Mouse (Mus musculus) midbrain, embryonic 10.5 days (tissue): ENCODE results near the gene Depdc5. TPM values are rescaled to one million over a fixed set of nuclear protein-coding genes. Genes with fewer than 3 reads are reported as not detected.
A peak's percentile ranks its signal among the peaks of the same experiment; 100 is the strongest.
"Not testable (repeated sequence)": the region's sequence is repeated elsewhere in the genome, so short reads cannot be mapped to it uniquely, and the experiment has no call there.

Source experiments
- DNase-seq: peaks from one replicate; pipeline ENCODE4 v3.0.0-alpha.2; 2017; ENCODE audit warnings: low spot score
- H3K27ac ChIP-seq: fragments of 300-500 bp; sonication (generic); replicated peaks from 2 replicates; pipeline ENCODE4 v1.5.1; 2016; ENCODE audit warnings: mild to moderate bottlenecking
- H3K27me3 ChIP-seq: fragments of 300-500 bp; sonication (generic); 2 replicates; pipeline ENCODE4 v1.6.1; 2016; ENCODE audit warnings: low read depth, mild to moderate bottlenecking; ENCODE audit not compliant: poor library complexity, severe bottlenecking
- H3K36me3 ChIP-seq: fragments of 300-500 bp; sonication (generic); 2 replicates; pipeline ENCODE4 v1.6.1; 2016; ENCODE audit warnings: mild to moderate bottlenecking, moderate library complexity
- H3K4me1 ChIP-seq: fragments of 300-500 bp; sonication (generic); 2 replicates; pipeline ENCODE4 v1.6.1; 2016
- H3K4me3 ChIP-seq: fragments of 300-500 bp; sonication (generic); 2 replicates; pipeline ENCODE4 v1.5.1; 2016; ENCODE audit warnings: mild to moderate bottlenecking, moderate library complexity
- H3K9me3 ChIP-seq: fragments of 300-500 bp; sonication (generic); replicated peaks from 2 replicates; pipeline ENCODE4 v1.6.1; 2016; ENCODE audit warnings: mild to moderate bottlenecking
- WGBS: fragments of 180-500 bp; shearing (Covaris S2); methylation state at CpG from one replicate; pipeline ENCODE4 v1.1.7; 2016; 5-methylcytosine and 5-hydroxymethylcytosine counted together
- polyA plus RNA-seq: library from polyadenylated mRNA; unstranded; fragments of >200 nt; fragmentation: Nextera tagmentation; extraction: Ambion mirVana; gene quantifications from 2 replicates; pipeline ENCODE4 v1.2.1, GENCODE M21; 2016

Depdc5 gene
- 30.9 and 37.1 TPM in 2 replicates for polyA plus RNA-seq

GRCm38 (mm10) chr5:32863253-32864228 is at the start of gene Depdc5:
TSS of gene Depdc5 (plus strand) at chr5:32863701.
- Histone ChIP-seq H3K27ac (peak within 1 kb of the TSS; percentile 89), H3K9me3 (no peaks in the 10 kb centered on the region), H3K27me3 (no peaks in the 10 kb centered on the region), H3K36me3 (peaks cover 33% of the 10 kb centered on the region), H3K4me1 (peaks cover 13% of the 10 kb centered on the region), H3K4me3 (peak within 1 kb of the TSS; percentile 83)
- under 1% methylated on average over 57 of the region's 64 CpGs for WGBS
- DNase-seq: peak; percentile 94

GRCm38 (mm10) chr5:32815396-32815795 is 48.1 kb upstream of the Depdc5 start:
- DNase-seq: no peak
- WGBS: 89% methylated on average over 4 of the region's 4 CpGs
- Histone ChIP-seq H3K4me1 (no peaks in the 10 kb centered on the region), H3K4me3 (no peak overlapping the region), H3K27ac (no peak overlapping the region), H3K27me3 (no peaks in the 10 kb centered on the region), H3K36me3 (peaks cover 84% of the 10 kb centered on the region), H3K9me3 (no peaks in the 10 kb centered on the region)

GRCm38 (mm10) chr5:32820471-32820870 is 43.0 kb upstream of the Depdc5 start:
- Histone ChIP-seq H3K9me3 (no peaks in the 10 kb centered on the region), H3K36me3 (peaks cover 85% of the 10 kb centered on the region)
- 94% methylated on average over 8 of the region's 8 CpGs for WGBS

GRCm38 (mm10) chr5:32827009-32827408 is 36.5 kb upstream of the Depdc5 start, which contains the start of gene Gm20671:
TSS of gene Gm20671 (minus strand) at chr5:32827109.
- Histone ChIP-seq H3K4me1 (no peaks in the 10 kb centered on the region), H3K9me3 (no peaks in the 10 kb centered on the region), H3K4me3 (no peak within 1 kb of the TSS), H3K36me3 (peaks cover 86% of the 10 kb centered on the region), H3K27me3 (no peaks in the 10 kb centered on the region), H3K27ac (no peak within 1 kb of the TSS)
- WGBS: 96% methylated on average over 7 of the region's 7 CpGs
- DNase-seq: no peak

More at GRCm38 (mm10) chr5:32820471-32820870, 43.0 kb upstream of the Depdc5 start:
- H3K27ac ChIP-seq: no peak overlapping the region
- H3K4me1 ChIP-seq: no peaks in the 10 kb centered on the region
- no peaks in the 10 kb centered on the region for H3K27me3 ChIP-seq
- no peak overlapping the region for H3K4me3 ChIP-seq
- no peak for DNase-seq

GRCm38 (mm10) chr5:32828766-32829165 is 34.7 kb upstream of the Depdc5 start:
- WGBS: 90% methylated on average over 1 of the region's 1 CpGs

GRCm38 (mm10) chr5:32830054-32830453 is 33.4 kb upstream of the Depdc5 start:
- no peaks in the 10 kb centered on the region for H3K27me3 ChIP-seq
- H3K27ac ChIP-seq: no peak overlapping the region
- peaks cover 98% of the 10 kb centered on the region for H3K36me3 ChIP-seq
- H3K9me3 ChIP-seq: no peaks in the 10 kb centered on the region
- 84% methylated on average over 2 of the region's 2 CpGs for WGBS
- DNase-seq: no peak
- no peaks in the 10 kb centered on the region for H3K4me1 ChIP-seq
- no peak overlapping the region for H3K4me3 ChIP-seq

More at GRCm38 (mm10) chr5:32828766-32829165, 34.7 kb upstream of the Depdc5 start:
- not testable (repeated sequence) for H3K27me3 ChIP-seq, H3K4me3 ChIP-seq, H3K27ac ChIP-seq, DNase-seq, H3K4me1 ChIP-seq, H3K9me3 ChIP-seq
- peaks cover 91% of the 10 kb centered on the region for H3K36me3 ChIP-seq

- peaks cover 97% of the 10 kb centered on the region for H3K36me3 ChIP-seq
These were observed 29.0 kb upstream of the Depdc5 start for GRCm38 (mm10) chr5:32834497-32834896.

GRCm38 (mm10) chr5:32836976-32837375 is 26.5 kb upstream of the Depdc5 start:
- H3K9me3 ChIP-seq: no peaks in the 10 kb centered on the region

More at GRCm38 (mm10) chr5:32834497-32834896, 29.0 kb upstream of the Depdc5 start:
- DNase-seq: no peak
- Histone ChIP-seq H3K4me1 (no peaks in the 10 kb centered on the region), H3K27ac (no peak overlapping the region), H3K27me3 (no peaks in the 10 kb centered on the region), H3K9me3 (no peaks in the 10 kb centered on the region), H3K4me3 (no peak overlapping the region)
- WGBS: 84% methylated on average over 1 of the region's 1 CpGs

GRCm38 (mm10) chr5:32840029-32840428 is 23.5 kb upstream of the Depdc5 start:
- 96% methylated on average over 2 of the region's 2 CpGs for WGBS

More at GRCm38 (mm10) chr5:32836976-32837375, 26.5 kb upstream of the Depdc5 start:
- Histone ChIP-seq H3K27me3 (no peaks in the 10 kb centered on the region), H3K27ac (no peak overlapping the region), H3K4me3 (no peak overlapping the region), H3K36me3 (peaks cover 96% of the 10 kb centered on the region), H3K4me1 (no peaks in the 10 kb centered on the region)
- 89% methylated on average over 5 of the region's 5 CpGs for WGBS
- no peak for DNase-seq

GRCm38 (mm10) chr5:32849178-32849577 is 14.3 kb upstream of the Depdc5 start:
- Histone ChIP-seq H3K4me3 (no peak overlapping the region), H3K9me3 (0 out of 2 replicates have a peak, but pooled peaks cover 8% of the 10 kb centered on the region), H3K27ac (no peak overlapping the region), H3K27me3 (no peaks in the 10 kb centered on the region), H3K4me1 (peaks cover 28% of the 10 kb centered on the region), H3K36me3 (peaks cover 75% of the 10 kb centered on the region)
- no peak for DNase-seq
- WGBS: 93% methylated on average over 3 of the region's 3 CpGs

More at GRCm38 (mm10) chr5:32840029-32840428, 23.5 kb upstream of the Depdc5 start:
- no peaks in the 10 kb centered on the region for H3K27me3 ChIP-seq
- H3K4me1 ChIP-seq: no peaks in the 10 kb centered on the region
- no peak overlapping the region for H3K4me3 ChIP-seq
- H3K9me3 ChIP-seq: no peaks in the 10 kb centered on the region
- no peak overlapping the region for H3K27ac ChIP-seq
- H3K36me3 ChIP-seq: peaks cover 98% of the 10 kb centered on the region
- DNase-seq: no peak

- not testable (repeated sequence) for H3K9me3 ChIP-seq, H3K27ac ChIP-seq, H3K27me3 ChIP-seq, H3K4me3 ChIP-seq, DNase-seq
- WGBS: 93% methylated on average over 3 of the region's 3 CpGs
- H3K4me1 ChIP-seq: peaks cover 33% of the 10 kb centered on the region
- H3K36me3 ChIP-seq: peaks cover 71% of the 10 kb centered on the region
These were observed 13.9 kb upstream of the Depdc5 start for GRCm38 (mm10) chr5:32849580-32849979.

GRCm38 (mm10) chr5:32852026-32852425 is 11.5 kb upstream of the Depdc5 start:
- 83% methylated on average over 6 of the region's 6 CpGs for WGBS
- Histone ChIP-seq H3K9me3 (0 out of 2 replicates have a peak, but pooled peaks cover 2% of the 10 kb centered on the region), H3K36me3 (peaks cover 46% of the 10 kb centered on the region), H3K27ac (0 out of 2 replicates have a peak overlapping the region, but pooled peaks have one; percentile 23), H3K27me3 (no peaks in the 10 kb centered on the region), H3K4me3 (peak overlapping the region; percentile 31; the same call in 1 of the 2 replicates), H3K4me1 (peaks cover 33% of the 10 kb centered on the region)
- no peak for DNase-seq
